Mouse (Mus musculus): ENCODE measurements around the gene Gdpd3.

Gdpd3 gene

GRCm38 (mm10) chr7:126806956-126807355 lies 40.8 kb downstream of the Gdpd3 start:
- DNase-seq (ENCODE audit: low spot score in 2 of 2) = no peak

- no peak for DNase-seq (ENCODE audit: low spot score in 2 of 2)
Observed at GRCm38 (mm10) chr7:126807405-126807804, 41.3 kb downstream of the Gdpd3 start.

GRCm38 (mm10) chr7:126808703-126809455 lies 42.7 kb downstream of the Gdpd3 start:
- DNase-seq (ENCODE audit: low spot score in 2 of 2) = peak in 1 of 2 experiments; percentile 33

GRCm38 (mm10) chr7:126809723-126810369 lies 43.7 kb downstream of the Gdpd3 start:
- DNase-seq (ENCODE audit: low spot score in 2 of 2) = no peak

- DNase-seq (ENCODE audit: low spot score in 2 of 2) = no peak
Observed at GRCm38 (mm10) chr7:126815726-126816222, 49.6 kb downstream of the Gdpd3 start.

- DNase-seq (ENCODE audit: low spot score in 2 of 2) = no peak
Observed at GRCm38 (mm10) chr7:126816494-126816893, 50.4 kb downstream of the Gdpd3 start.

GRCm38 (mm10) chr7:126817595-126817994 lies 51.5 kb downstream of the Gdpd3 start:
- DNase-seq (ENCODE audit: low spot score in 2 of 2) = no peak

- no peak for DNase-seq (ENCODE audit: low spot score in 2 of 2)
Observed at GRCm38 (mm10) chr7:126818818-126819217, 52.7 kb downstream of the Gdpd3 start.

GRCm38 (mm10) chr7:126821835-126822511 lies 55.8 kb downstream of the Gdpd3 start:
- peak; percentile 40 to 80 for DNase-seq (ENCODE audit: low spot score in 2 of 2)

- no peak for DNase-seq (ENCODE audit: low spot score in 2 of 2)
Observed at GRCm38 (mm10) chr7:126822741-126823140, 56.6 kb downstream of the Gdpd3 start.

- DNase-seq (ENCODE audit: low spot score in 2 of 2) = no peak
Observed at GRCm38 (mm10) chr7:126823202-126823711, 57.1 kb downstream of the Gdpd3 start.

GRCm38 (mm10) chr7:126823940-126824339 lies 57.8 kb downstream of the Gdpd3 start:
- DNase-seq (ENCODE audit: low spot score in 2 of 2) = no peak

Data from thymus, postnatal 10 days (tissue).